Mouse (Mus musculus) cerebellum, adult 2 months (tissue): ENCODE measurements around the gene Mmp3. TPM values are rescaled to one million over a fixed set of nuclear protein-coding genes. Genes with fewer than 3 reads are reported as not detected.
"Not testable (repeated sequence)": the region's sequence is repeated elsewhere in the genome, so short reads cannot be mapped to it uniquely, and the experiment has no call there.

Experiments used
- DNase-seq, 2 experiments: peaks; one replicate each; pipeline ENCODE4 v3.0.0; 2021
- H3K27ac ChIP-seq: fragments of 200-500 bp; 2 replicates; pipeline ENCODE4 v1.5.1; 2012; ENCODE audit warnings: low read length, control low read depth, inconsistent platforms; ENCODE audit not compliant: insufficient read depth
- H3K27me3 ChIP-seq: fragments of 200-500 bp; 2 replicates; pipeline ENCODE4 v1.6.1; 2012; ENCODE audit warnings: inconsistent platforms, mild to moderate bottlenecking, low read length, moderate library complexity; ENCODE audit not compliant: control insufficient read depth, insufficient read depth
- H3K4me1 ChIP-seq: fragments of 200-500 bp; 2 replicates; pipeline ENCODE4 v1.6.1; 2011; ENCODE audit warnings: low read length; ENCODE audit not compliant: control insufficient read depth, insufficient read depth
- H3K4me3 ChIP-seq: fragments of 200-500 bp; replicated peaks from 2 replicates; pipeline ENCODE3; 2011; ENCODE audit warnings: mild to moderate bottlenecking, low read depth, low read length, control low read depth; ENCODE audit not compliant: insufficient read depth
- CTCF ChIP-seq: fragments of 200-500 bp; IDR thresholded peaks from 2 replicates; pipeline ENCODE4 v1.5.1; 2011; ENCODE audit warnings: low read depth, mild to moderate bottlenecking, control low read depth, low read length, moderate library complexity, borderline replicate concordance; ENCODE audit not compliant: insufficient read depth
- POLR2A ChIP-seq: fragments of 200-500 bp; IDR thresholded peaks from 2 replicates; pipeline ENCODE4 v1.6.1; 2011; ENCODE audit warnings: low read length, control low read depth, borderline replicate concordance; ENCODE audit not compliant: insufficient read depth
- WGBS: fragments of 180-500 bp; shearing (Covaris S2); methylation state at CpG from one replicate; pipeline ENCODE4 v1.1.7; 2018; 5-methylcytosine and 5-hydroxymethylcytosine counted together
- polyA plus RNA-seq: library from polyadenylated mRNA; depleted of rRNA; stranded (reverse); fragments of >200 nt; gene quantifications from 2 replicates; pipeline ENCODE4 v1.2.3, GENCODE M21; 2012; rRNA removed

The Mmp3 gene
- not detected in 2 replicates for polyA plus RNA-seq

DNA sequence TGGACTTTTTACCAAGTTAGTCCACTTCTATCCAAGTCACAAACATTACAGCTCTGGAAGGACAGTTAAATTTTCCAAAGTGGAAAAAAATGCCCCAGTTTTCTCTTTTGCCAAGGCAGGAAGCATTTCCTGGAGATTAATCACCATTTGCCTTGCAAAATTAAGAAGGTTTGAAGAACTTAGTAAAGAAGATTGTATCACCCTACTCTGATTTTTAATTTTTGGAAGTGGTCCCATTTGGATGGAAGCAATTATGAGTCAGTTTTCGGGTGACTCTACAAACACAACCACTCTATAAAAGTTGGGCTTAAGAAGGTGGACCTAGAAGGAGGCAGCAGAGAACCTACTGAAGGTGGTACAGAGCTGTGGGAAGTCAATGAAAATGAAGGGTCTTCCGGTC, at the start of gene Mmp3:
Mmp3 (plus strand) TSS at position 301 of the 400 bp plus-strand sequence.
- Histone ChIP-seq H3K4me1 (no peaks in the 10 kb centered on the region), H3K27me3 (no peaks in the 10 kb centered on the region), H3K4me3 (no peak within 1 kb of the TSS), H3K27ac (no peak within 1 kb of the TSS)
- TF ChIP-seq POLR2A (no peak), CTCF (no peak)
- no peak for DNase-seq
- WGBS: 85% methylated on average over 2 of the region's 2 CpGs

DNA sequence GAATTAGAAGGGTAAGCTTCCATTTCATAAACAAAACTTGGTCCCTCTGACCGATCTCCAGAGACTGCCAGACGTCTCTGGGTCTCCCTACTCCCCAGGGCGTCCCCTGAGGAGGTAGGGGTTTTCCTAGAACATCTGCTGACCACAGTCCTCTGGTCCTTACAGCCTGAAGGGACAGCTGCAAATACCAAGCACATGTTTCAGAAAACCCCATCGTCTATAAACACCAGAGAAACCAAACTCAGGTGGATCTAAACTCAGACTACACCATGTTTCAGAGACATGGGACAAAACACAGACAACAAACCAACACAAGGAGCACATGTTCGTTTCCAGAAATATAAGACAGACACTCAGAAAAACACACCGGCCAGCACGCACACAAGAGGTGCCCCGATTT, 49.1 kb upstream of the Mmp3 start:
- not testable (repeated sequence) for H3K4me1 ChIP-seq, DNase-seq, H3K27me3 ChIP-seq, H3K4me3 ChIP-seq, H3K27ac ChIP-seq
- 77% methylated on average over 8 of the region's 8 CpGs for WGBS

DNA sequence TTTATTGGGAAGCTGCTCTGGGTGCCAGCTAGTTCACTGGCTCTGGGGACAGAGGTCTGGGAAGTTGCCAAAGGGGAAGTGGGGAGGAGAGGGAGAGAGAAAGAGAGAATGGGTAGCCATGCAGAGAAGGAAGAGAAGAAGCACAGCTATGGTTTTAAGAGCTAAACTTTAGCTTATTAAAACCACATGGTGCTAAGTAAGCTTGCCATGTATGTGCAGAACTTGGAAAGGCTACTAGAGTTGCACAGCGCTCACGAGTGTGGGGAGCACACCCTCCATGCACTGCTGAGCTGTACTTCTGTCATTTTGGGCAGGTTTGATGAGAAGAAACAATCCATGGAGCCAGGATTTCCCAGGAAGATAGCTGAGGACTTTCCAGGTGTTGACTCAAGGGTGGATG, 7.7 kb downstream of the Mmp3 start:
- Histone ChIP-seq H3K27ac (no peak overlapping the region), H3K27me3 (no peaks in the 10 kb centered on the region), H3K4me3 (no peak overlapping the region), H3K4me1 (no peaks in the 10 kb centered on the region)
- 64% methylated on average over 2 of the region's 2 CpGs for WGBS
- no peak for DNase-seq
- no peak for TF ChIP-seq POLR2A
- TF ChIP-seq CTCF: no peak

DNA sequence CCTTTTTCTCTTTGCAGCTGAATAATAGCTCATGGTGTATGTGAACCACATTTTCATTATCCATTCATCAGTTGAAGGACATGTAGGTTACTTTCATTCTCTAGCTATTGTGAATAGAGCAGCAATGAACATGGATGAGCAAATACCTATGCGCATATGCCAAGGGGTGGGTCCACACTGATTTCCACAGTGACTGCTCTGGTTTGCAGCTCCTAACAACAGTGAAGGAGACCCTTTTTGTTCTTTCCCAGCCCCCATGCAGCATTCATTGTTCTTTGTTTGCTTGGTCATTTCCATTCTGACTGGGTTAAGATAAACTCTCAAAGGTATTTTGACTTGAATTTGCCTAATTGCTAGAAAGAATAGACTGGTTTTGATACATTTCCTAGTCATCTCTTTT, 24.6 kb downstream of the Mmp3 start:
- TF ChIP-seq CTCF (no peak), POLR2A (no peak)
- no peaks in the 10 kb centered on the region for H3K4me1 ChIP-seq
- H3K4me3 ChIP-seq: no peak overlapping the region
- H3K27ac ChIP-seq: no peak overlapping the region
- H3K27me3 ChIP-seq: no peaks in the 10 kb centered on the region
- 61% methylated on average over 1 of the region's 1 CpGs for WGBS
- no peak for DNase-seq

DNA sequence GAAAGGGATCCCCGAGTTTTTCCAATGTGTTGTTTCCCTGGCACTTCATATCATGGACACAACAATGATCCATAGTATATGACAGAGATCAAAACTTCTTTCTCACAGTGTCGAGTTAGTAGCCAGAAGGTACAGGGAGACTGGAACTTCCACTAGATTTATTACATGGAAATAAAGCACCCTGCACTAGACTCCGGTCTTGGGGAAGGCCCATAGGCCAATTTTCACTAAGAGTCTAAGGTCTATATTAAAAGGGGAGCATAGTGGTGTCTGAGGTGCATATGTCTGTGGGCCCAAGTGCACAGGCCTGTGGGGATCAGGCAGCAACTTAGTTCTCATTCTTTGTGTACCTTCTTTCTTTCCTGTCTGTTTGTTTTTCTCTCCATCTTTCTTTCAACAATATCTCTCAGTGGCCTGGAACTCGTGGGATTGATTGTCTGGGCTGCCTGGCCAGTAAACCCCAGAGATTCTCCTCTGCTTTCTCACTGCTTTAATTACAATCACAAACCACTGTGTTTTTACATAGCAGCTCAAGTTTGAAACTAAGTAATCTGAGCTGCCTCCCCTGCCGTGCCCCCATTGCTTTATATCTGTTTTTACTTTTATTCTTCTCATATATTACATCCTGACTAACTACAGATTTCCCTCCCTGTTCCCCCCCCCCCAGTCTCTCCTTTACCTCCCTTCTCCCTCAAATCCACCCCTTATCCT, 38.2 kb downstream of the Mmp3 start:
- Histone ChIP-seq H3K4me1 (no peaks in the 10 kb centered on the region), H3K27ac (no peak overlapping the region), H3K27me3 (no peaks in the 10 kb centered on the region), H3K4me3 (no peak overlapping the region)
- 72% methylated on average over 5 of the region's 5 CpGs for WGBS
- DNase-seq: no peak
- TF ChIP-seq POLR2A (no peak), CTCF (no peak)

DNA sequence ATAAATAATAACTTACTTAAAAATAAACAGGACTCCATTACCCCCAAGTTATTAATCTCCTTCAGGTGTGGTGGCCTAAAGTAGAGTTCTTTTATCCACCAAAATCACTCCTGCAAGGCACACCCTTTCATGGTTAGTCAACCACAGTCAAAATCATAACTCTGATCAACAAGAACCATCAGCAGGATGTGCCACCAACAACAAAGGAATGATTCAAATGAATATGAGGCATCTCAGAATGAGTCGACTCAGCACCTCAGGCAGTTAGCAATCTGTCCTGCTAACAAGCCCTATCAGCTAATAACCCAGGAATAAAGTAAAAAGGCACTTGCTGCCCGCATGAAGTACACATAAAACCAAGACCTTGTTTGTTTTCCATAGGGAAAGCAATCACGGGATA, 55.5 kb downstream of the Mmp3 start:
- Histone ChIP-seq H3K4me3 (no peak overlapping the region), H3K27me3 (no peaks in the 10 kb centered on the region), H3K27ac (no peak overlapping the region), H3K4me1 (no peaks in the 10 kb centered on the region)
- DNase-seq: no peak
- 72% methylated on average over 3 of the region's 3 CpGs for WGBS
- no peak for TF ChIP-seq CTCF
- no peak for TF ChIP-seq POLR2A

DNA sequence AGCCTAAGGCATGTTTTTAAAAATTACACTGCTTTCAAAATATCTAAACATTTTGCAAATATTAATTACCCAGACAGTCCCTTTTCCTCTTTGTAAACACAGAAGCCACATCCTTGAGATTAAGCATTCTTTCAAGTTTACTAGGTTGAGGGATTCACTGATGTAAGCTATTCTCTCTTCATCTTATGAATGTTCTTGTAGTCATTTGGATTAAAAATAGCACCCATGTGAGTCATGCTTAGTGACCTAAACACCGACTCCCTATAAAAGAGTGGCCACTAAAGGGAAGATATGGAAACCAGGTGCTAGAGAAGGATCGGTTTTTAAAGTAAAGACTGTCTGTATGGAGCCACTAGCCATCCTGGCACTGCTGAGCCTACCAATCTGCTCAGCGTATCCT, 56.4 kb downstream of the Mmp3 start, which contains the start of gene Mmp10:
Mmp10 (plus strand) TSS at position 302 of the 400 bp plus-strand sequence.
- TF ChIP-seq CTCF: no peak
- no peak for TF ChIP-seq POLR2A
- no peaks in the 10 kb centered on the region for H3K4me1 ChIP-seq
- H3K4me3 ChIP-seq: no peak within 1 kb of the TSS
- DNase-seq: no peak
- no peak within 1 kb of the TSS for H3K27ac ChIP-seq
- WGBS: 84% methylated on average over 3 of the region's 3 CpGs
- no peaks in the 10 kb centered on the region for H3K27me3 ChIP-seq

Other genes starting within 250 kb of the Mmp3 start
- 0.05 TPM in 1 of 2 replicates, not detected in the other for gene Mmp13, start 173.3 kb upstream of the Mmp3 start, polyA plus RNA-seq
- 0.06 TPM in 1 of 2 replicates, not detected in the other for gene Mmp12, start 101.4 kb upstream of the Mmp3 start, polyA plus RNA-seq
- gene Mmp1b, start 57.8 kb upstream of the Mmp3 start, polyA plus RNA-seq: not detected in 2 replicates
- gene Mmp10, start 56.5 kb downstream of the Mmp3 start, polyA plus RNA-seq: not detected in 2 replicates
- 0.21 TPM in 1 of 2 replicates, not detected in the other for gene Mmp8, start 112.6 kb downstream of the Mmp3 start, polyA plus RNA-seq
- gene Mmp27, start 125.6 kb downstream of the Mmp3 start, polyA plus RNA-seq: not detected in 2 replicates
- 0.08 and 0.10 TPM in 2 replicates for gene Mmp20, start 182.4 kb downstream of the Mmp3 start, polyA plus RNA-seq
- not detected in 2 replicates for gene Mmp7, start 246.3 kb downstream of the Mmp3 start, polyA plus RNA-seq